Mouse (Mus musculus) kidney, embryonic 16.5 days (tissue): ENCODE measurements around the gene Tfap4. TPM values are rescaled to one million over a fixed set of nuclear protein-coding genes. Genes with fewer than 3 reads are reported as not detected.
A peak's percentile ranks its signal among the peaks of the same experiment; 100 is the strongest.

Source experiments
- ATAC-seq: fragments of 200-750 bp; cut with Nextera tagmentation; 2 replicates; pipeline ENCODE4 v1.8.0; 2017; ENCODE audit warnings: moderate TSS enrichment; ENCODE audit not compliant: low FRiP score, low TSS enrichment
- H3K27ac ChIP-seq: fragments of 300-500 bp; sonication (generic); 2 replicates; pipeline ENCODE4 v1.5.1; 2014; ENCODE audit warnings: low read length
- H3K27me3 ChIP-seq: fragments of 300-500 bp; sonication (generic); 2 replicates; pipeline ENCODE4 v1.6.1; 2014; ENCODE audit warnings: low read length, control low read depth, mixed read lengths; ENCODE audit not compliant: insufficient read depth
- H3K36me3 ChIP-seq: fragments of 300-500 bp; sonication (generic); 2 replicates; pipeline ENCODE4 v1.6.1; 2014; ENCODE audit warnings: low read length, control low read depth, mixed read lengths; ENCODE audit not compliant: insufficient read depth
- H3K4me1 ChIP-seq: fragments of 300-500 bp; sonication (generic); 2 replicates; pipeline ENCODE4 v1.6.1; 2014; ENCODE audit warnings: low read length, control low read depth, mixed read lengths; ENCODE audit not compliant: insufficient read depth
- H3K4me2 ChIP-seq: fragments of 300-500 bp; sonication (generic); replicated peaks from 2 replicates; pipeline ENCODE4 v1.6.1; 2014; ENCODE audit warnings: low read depth, low read length
- H3K4me3 ChIP-seq: fragments of 300-500 bp; sonication (generic); 2 replicates; pipeline ENCODE4 v1.5.1; 2014; ENCODE audit warnings: mild to moderate bottlenecking, low read length
- H3K9ac ChIP-seq: fragments of 300-500 bp; sonication (generic); replicated peaks from 2 replicates; pipeline ENCODE4 v1.6.1; 2014; ENCODE audit warnings: low read length
- H3K9me3 ChIP-seq: fragments of 300-500 bp; sonication (generic); 2 replicates; pipeline ENCODE4 v1.6.1; 2016; ENCODE audit warnings: low read length, control low read depth
- WGBS: fragments of 180-500 bp; shearing (Covaris S2); extraction: QIAGEN DNeasy Blood & Tissue Kit; methylation state at CpG from one replicate; pipeline ENCODE4 v1.1.7; 2014; 5-methylcytosine and 5-hydroxymethylcytosine counted together
- polyA plus RNA-seq: library from polyadenylated mRNA; unstranded; fragments of >200 nt; fragmentation: Nextera tagmentation; extraction: Ambion mirVana; gene quantifications from 2 replicates; pipeline ENCODE4 v1.2.1, GENCODE M21; 2015

Tfap4 gene
- 21.8 and 25.5 TPM in 2 replicates for polyA plus RNA-seq

DNA sequence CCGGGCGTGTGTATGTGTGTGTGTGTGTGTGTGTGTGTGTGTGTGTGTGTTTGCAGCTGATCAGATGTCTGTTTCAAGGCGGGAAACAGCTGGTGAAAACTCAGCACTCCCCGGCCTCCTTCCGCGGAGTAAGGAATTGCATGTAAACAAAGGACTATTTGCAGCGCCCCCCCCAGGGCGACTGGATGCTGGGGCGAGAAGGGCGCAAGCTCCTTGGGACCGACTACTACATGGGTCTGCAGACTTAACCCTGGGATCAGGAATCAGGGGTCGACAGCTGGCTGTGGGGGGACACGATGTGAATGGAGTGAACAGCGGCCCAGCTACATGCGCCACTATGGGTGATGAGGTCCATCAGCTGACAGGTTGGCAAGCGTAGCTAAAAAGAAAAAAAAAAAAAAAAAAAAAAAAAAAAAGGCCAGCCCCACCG, at the start of gene Tfap4:
Tfap4 (minus strand) TSS at position 140 of the 430 bp plus-strand sequence.
- peak within 1 kb of the TSS; percentile 97 for H3K27ac ChIP-seq
- no peaks in the 10 kb centered on the region for H3K9me3 ChIP-seq
- WGBS = 0% methylated on average over 17 of the region's 17 CpGs
- ATAC-seq = peak; percentile 13
- H3K4me1 ChIP-seq = peaks cover 16% of the 10 kb centered on the region
- H3K36me3 ChIP-seq = peaks cover 2% of the 10 kb centered on the region; the same call in 1 of the 2 replicates
- no peaks in the 10 kb centered on the region for H3K27me3 ChIP-seq
- peak within 1 kb of the TSS; percentile 85 for H3K4me3 ChIP-seq
- H3K9ac ChIP-seq = peak within 1 kb of the TSS; percentile 82
- H3K4me2 ChIP-seq = peak within 1 kb of the TSS; percentile 93

DNA sequence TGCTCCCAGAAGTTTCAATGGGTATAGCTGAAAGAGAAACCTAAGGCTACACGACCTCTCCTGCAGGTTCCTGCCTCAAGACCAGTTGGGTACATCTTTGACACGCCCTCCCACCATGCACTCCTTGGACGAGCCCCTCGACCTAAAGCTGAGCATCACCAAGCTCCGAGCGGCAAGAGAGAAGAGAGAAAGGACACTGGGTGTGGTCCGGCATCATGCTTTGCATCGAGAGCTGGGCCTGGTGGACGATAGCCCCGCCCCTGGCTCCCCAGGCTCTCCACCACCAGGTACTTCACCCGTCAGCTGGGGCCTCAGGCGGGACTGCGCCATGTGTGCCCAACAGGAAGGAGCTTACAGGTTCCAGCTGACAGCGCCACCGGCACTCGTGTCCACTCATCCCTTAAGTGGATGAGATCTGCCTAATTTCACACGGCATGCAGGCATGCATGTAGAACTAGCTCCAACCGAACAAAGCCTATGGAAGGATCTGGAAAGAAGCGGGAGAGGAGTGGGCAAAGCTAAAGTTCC, 48.9 kb upstream of the Tfap4 start:
- peak; percentile 36; the same call in 1 of the 2 replicates for ATAC-seq
- peaks cover 38% of the 10 kb centered on the region for H3K36me3 ChIP-seq
- no peak overlapping the region; the same call in 1 of the 2 replicates for H3K4me2 ChIP-seq
- H3K4me3 ChIP-seq = no peak overlapping the region
- no peaks in the 10 kb centered on the region for H3K27me3 ChIP-seq
- 67% methylated on average over 19 of the region's 19 CpGs for WGBS
- H3K4me1 ChIP-seq = peaks cover 52% of the 10 kb centered on the region
- 0 out of 2 replicates have a peak overlapping the region, but pooled peaks have one; percentile 24 for H3K9ac ChIP-seq
- H3K27ac ChIP-seq = peak overlapping the region; percentile 48
- no peaks in the 10 kb centered on the region for H3K9me3 ChIP-seq

DNA sequence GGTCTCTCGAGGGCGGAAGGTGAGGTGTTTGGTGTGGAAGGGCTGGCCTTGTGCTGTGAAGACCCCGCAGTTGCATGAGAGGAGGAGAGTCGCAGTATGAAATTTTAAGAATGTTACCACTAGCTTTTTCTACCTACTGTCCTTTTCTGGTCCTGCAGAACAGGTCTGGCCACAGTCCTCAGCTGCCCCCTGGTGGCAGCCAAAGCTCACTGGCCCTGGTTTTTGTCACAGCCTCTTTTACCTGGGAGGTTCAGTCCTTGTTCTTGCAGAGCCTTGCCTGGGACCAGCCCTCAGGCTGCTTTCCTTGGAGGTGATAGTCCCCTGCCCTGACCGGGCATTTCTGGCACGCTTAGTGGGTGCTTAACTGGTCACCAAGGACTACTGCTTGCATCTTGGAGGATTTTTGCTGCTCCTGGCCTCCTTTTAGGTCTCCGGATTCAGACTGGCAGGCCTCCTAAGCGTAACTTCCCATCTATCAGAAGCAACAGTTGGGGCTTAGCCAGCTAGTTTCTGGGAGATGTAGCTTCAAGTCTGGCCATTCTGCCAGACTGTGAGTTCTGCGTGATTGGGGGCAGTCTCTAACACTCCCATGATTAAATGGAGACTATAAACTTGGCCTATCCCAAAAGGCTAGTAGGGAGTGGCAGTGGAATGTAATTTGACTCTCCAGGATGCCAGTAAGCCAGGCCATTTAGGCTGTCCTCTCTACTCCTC, 48.3 kb upstream of the Tfap4 start:
- WGBS = 43% methylated on average over 9 of the region's 9 CpGs
- peak; percentile 12; the same call in 1 of the 2 replicates for ATAC-seq

DNA sequence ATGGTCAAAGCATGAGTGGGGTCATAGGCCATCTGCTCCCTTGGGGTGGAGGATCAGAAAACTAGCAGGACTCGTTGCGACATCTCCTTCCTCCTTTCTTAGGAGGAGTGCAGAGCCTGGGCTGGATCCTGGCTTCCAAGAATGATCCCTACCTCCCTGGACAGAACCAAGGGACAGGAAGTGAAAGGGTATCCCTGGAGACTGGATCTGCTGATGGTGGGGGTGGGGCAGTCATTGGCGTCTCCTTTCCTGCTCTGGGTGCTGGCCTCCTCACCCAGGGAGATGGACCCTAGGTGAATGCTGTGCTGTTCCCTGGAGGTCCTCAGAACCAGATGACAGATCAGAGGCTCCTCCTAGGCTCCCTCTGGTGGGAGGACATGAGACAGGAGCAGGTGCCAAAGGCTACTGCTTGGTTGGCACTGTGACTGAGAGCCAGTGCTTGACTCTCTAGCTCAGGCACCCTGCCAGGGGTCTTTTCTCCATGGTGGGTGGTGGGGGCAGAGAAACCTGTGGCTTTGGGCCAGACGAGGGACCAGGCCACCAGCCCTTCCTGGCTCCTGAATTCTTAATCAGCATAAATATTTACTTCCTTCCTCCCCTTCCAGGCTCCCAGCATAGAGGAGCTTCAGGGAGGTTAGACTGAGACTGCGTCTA, 46.9 kb upstream of the Tfap4 start:
- peaks cover 18% of the 10 kb centered on the region for H3K36me3 ChIP-seq
- H3K4me3 ChIP-seq = no peak overlapping the region
- H3K27me3 ChIP-seq = no peaks in the 10 kb centered on the region
- 12% methylated on average over 5 of the region's 5 CpGs for WGBS
- H3K9ac ChIP-seq = peak overlapping the region; percentile 32
- no peaks in the 10 kb centered on the region for H3K9me3 ChIP-seq
- peaks cover 71% of the 10 kb centered on the region for H3K4me1 ChIP-seq
- H3K4me2 ChIP-seq = peak overlapping the region; percentile 6; the same call in 1 of the 2 replicates
- ATAC-seq = no peak
- peak overlapping the region; percentile 41 for H3K27ac ChIP-seq

More for the DNA sequence above, 48.3 kb upstream of the Tfap4 start:
- H3K27me3 ChIP-seq = no peaks in the 10 kb centered on the region
- H3K4me2 ChIP-seq = no peak overlapping the region
- H3K36me3 ChIP-seq = peaks cover 32% of the 10 kb centered on the region
- no peak overlapping the region for H3K4me3 ChIP-seq
- peaks cover 58% of the 10 kb centered on the region for H3K4me1 ChIP-seq
- H3K27ac ChIP-seq = peak overlapping the region; percentile 48
- H3K9me3 ChIP-seq = no peaks in the 10 kb centered on the region
- peak overlapping the region; percentile 32; the same call in 1 of the 2 replicates for H3K9ac ChIP-seq

DNA sequence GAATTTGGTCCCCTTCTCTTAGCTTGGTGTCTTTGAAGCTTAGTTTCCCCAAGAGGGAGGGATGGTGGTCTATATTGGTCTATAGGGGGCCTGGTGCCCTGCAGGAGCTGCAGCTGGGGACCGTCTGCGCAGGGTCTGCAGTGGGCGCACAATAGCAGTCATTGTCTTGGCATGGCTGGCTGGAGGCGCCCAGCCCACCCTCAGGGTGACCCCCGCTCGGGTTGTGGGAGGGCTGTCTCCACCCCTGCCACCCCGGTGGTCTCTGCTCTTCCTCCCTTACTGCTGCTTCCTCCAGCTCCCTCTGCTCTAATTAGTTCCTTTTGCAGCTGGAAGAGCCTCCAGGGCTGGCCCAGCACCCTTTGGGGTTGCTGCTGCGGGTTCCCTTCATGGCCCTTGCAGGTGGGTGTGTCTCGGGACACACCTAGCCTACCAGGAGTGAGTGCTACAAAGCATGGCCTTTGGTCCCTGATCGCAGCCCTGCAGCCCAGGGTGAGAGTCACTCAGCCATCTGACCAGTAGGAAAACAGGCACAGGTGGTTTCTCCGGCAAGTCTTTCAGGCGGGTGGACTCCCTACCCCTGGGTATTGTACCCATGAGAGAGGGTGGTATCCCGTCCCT, 46.0 kb upstream of the Tfap4 start:
- WGBS = 38% methylated on average over 13 of the region's 13 CpGs
- peak overlapping the region; percentile 14; the same call in 1 of the 2 replicates for H3K4me2 ChIP-seq
- no peaks in the 10 kb centered on the region for H3K27me3 ChIP-seq
- peaks cover 81% of the 10 kb centered on the region for H3K4me1 ChIP-seq
- ATAC-seq = no peak
- H3K9ac ChIP-seq = no peak overlapping the region
- peaks cover 10% of the 10 kb centered on the region for H3K36me3 ChIP-seq
- H3K27ac ChIP-seq = peak overlapping the region; percentile 41
- H3K9me3 ChIP-seq = no peaks in the 10 kb centered on the region
- H3K4me3 ChIP-seq = no peak overlapping the region

DNA sequence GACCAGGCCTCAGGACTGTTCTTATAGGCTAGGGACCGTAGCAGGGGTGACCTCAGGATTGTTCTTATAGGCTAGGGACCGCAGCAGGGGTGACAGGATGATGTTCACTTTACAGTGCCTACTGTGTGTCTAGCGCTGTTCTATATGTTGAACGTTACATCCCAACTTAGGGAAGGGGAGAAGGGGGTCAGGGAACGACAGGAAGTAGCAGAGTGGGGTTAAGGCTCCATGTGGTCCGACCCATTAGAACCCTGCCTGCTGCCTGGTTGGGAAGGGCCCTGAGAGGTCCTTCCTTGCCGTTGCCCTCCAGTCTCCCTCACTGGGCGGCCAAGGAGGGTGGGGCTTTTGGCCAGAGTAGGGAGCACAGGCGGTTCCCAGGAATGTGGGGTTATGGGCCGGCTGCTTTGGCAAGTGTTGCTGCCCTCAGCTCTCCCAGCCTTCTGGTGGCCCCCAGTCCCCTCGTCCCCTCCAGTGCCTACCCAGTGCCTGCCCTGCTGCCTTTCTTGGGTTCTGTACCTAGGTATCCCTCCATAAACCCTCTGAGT, 44.7 kb upstream of the Tfap4 start:
- no peaks in the 10 kb centered on the region for H3K9me3 ChIP-seq
- peaks cover 93% of the 10 kb centered on the region for H3K4me1 ChIP-seq
- WGBS = 54% methylated on average over 11 of the region's 11 CpGs
- H3K36me3 ChIP-seq = no peaks in the 10 kb centered on the region
- no peak for ATAC-seq
- peak overlapping the region; percentile 95 for H3K27ac ChIP-seq
- no peak overlapping the region for H3K4me2 ChIP-seq
- H3K27me3 ChIP-seq = no peaks in the 10 kb centered on the region
- H3K4me3 ChIP-seq = no peak overlapping the region
- peak overlapping the region; percentile 25; the same call in 1 of the 2 replicates for H3K9ac ChIP-seq

DNA sequence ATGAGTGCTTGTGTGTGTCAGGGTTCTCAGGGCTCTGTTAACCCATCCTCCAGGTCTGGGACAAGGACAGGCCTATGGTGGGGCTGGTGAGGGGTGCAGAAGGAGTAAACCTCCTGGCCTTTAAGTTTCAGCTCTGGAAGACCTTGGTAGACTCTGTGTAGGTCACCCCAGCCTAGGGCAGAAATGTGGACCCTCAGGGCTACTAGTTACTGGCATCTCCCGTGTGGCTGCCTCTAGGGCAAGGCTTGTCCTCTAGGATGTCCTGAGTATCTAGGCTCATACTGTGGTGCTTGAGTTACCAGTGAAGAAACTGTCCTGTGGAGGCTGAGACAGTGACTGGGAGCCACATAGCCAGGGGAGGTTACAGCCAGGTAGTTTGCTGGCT, 43.8 kb upstream of the Tfap4 start:
- peak overlapping the region; percentile 95 for H3K27ac ChIP-seq
- no peak for ATAC-seq
- H3K4me3 ChIP-seq = no peak overlapping the region
- H3K4me2 ChIP-seq = peak overlapping the region; percentile 22; the same call in 1 of the 2 replicates
- H3K27me3 ChIP-seq = no peaks in the 10 kb centered on the region
- WGBS = 53% methylated on average over 1 of the region's 1 CpGs
- no peaks in the 10 kb centered on the region for H3K36me3 ChIP-seq
- no peaks in the 10 kb centered on the region for H3K9me3 ChIP-seq
- peak overlapping the region; percentile 49; the same call in 1 of the 2 replicates for H3K9ac ChIP-seq
- peaks cover 97% of the 10 kb centered on the region for H3K4me1 ChIP-seq

DNA sequence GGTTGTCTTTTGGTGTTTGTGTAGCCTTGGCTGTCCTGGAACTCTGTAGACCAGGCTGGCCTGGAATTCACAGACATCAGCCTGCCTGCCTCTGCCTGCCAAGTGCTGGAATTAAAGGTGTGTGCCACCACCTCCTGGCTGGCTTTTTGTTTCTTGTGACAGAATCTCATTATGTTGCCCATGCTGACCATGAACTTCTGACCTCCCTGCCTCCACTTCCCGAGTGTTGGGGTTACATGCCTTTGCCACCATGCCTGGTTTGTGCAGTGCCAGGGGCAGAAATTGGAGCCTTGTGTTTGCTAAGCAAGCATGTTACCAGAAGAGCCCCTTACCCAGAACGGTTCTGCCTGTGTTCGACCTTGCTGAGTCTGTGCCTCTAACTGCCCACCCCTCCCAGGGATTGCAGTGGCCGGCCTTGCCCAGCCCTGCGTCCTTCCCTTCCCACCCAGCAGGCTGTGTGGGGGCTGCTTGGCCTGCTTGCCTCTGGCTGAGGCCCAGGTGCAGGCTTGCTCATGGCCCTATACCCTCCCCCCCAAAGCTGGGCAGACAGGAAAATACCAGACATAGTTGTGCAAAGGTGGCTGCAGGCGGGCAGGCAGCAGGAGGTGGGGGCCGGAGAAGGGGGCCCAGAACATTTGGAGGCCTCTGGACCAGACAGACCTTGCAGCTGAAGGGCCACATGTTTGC, 43.3 kb upstream of the Tfap4 start:
- H3K27me3 ChIP-seq = no peaks in the 10 kb centered on the region
- 18% methylated on average over 7 of the region's 7 CpGs for WGBS
- H3K27ac ChIP-seq = peak overlapping the region; percentile 95
- peaks cover 97% of the 10 kb centered on the region for H3K4me1 ChIP-seq
- H3K4me3 ChIP-seq = no peak overlapping the region
- H3K9ac ChIP-seq = peak overlapping the region; percentile 49
- H3K36me3 ChIP-seq = no peaks in the 10 kb centered on the region
- peak overlapping the region; percentile 22 for H3K4me2 ChIP-seq
- H3K9me3 ChIP-seq = no peaks in the 10 kb centered on the region
- peak; percentile 70 for ATAC-seq

DNA sequence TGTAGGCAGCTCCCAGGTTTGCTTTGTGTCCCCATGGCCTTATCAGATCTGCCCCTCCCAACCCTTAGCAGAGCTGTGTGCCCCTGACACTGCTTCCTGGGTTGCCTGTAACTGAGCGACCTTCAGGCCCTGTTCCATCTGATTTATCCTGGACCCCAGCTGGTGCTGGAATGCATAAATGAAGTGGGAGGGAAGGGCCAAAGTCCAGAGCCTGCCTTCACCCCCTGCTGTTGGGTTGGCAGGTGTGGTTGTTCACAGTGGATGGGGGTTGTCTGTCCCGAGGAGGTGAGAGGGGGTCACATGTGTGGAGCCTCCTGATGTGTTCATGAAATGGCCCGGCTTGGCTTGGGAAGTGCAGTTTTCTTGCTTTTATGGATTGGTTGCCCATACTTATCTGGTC, 42.5 kb upstream of the Tfap4 start:
- Histone ChIP-seq H3K4me2 (peak overlapping the region; percentile 22; the same call in 1 of the 2 replicates), H3K9ac (peak overlapping the region; percentile 49)

More for the DNA sequence above, 42.5 kb upstream of the Tfap4 start:
- no peak overlapping the region for H3K4me3 ChIP-seq
- peak; percentile 49 for ATAC-seq
- no peaks in the 10 kb centered on the region for H3K36me3 ChIP-seq
- H3K27ac ChIP-seq = peak overlapping the region; percentile 95
- no peaks in the 10 kb centered on the region for H3K9me3 ChIP-seq
- WGBS = 11% methylated on average over 3 of the region's 3 CpGs
- H3K27me3 ChIP-seq = no peaks in the 10 kb centered on the region
- peaks cover 98% of the 10 kb centered on the region for H3K4me1 ChIP-seq
